Mouse (Mus musculus) frontal cortex, postnatal 25 days (tissue): ENCODE results near the gene Fam163a.

Source experiments
- DNase-seq, 2 experiments: peaks; one replicate each; pipeline ENCODE4 v3.0.0; 2022; ENCODE audit warnings: low spot score in 2 of 2

Fam163a gene

GRCm38 (mm10) chr1:156028340-156028975 is 176.4 kb downstream of the Fam163a start:
- no peak for DNase-seq

GRCm38 (mm10) chr1:156027849-156028248 is 177.0 kb downstream of the Fam163a start:
- DNase-seq: no peak
